Mouse (Mus musculus): ENCODE results near the gene Ppp1cc.
"Not testable (repeated sequence)": the region's sequence is repeated elsewhere in the genome, so short reads cannot be mapped to it uniquely, and the experiment has no call there.

DNA sequence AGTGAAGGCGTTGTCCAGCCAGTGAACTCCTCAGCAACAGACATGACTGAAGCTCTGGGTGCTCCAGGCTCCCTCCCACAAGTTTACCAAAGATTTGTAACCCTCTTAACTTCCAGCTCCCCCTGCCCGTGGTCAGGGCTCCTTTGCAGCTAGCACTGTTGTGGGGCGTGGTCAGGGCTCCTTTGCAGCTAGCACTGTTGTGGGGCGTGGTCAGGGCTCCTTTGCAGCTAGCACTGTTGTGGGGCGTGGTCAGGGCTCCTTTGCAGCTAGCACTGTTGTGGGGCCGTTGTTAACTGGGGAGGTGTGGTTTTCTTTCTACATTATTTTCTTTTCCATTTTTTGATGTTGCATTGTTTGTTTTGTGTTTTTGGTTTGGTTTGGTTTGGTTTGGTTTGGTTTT is 26.8 kb downstream of the Ppp1cc start:
- not testable (repeated sequence) for TF ChIP-seq CTCF, EP300 (IDR thresholded peaks at IDR 0.05)

All from lung, postnatal 0 days (tissue).